In genomic region chr7:120285286-120285685, GRCm38 (mm10) we compare ENCODE assay signal across 26 mouse cellular contexts. TPM values are rescaled to one million over a fixed set of nuclear protein-coding genes. Genes with fewer than 3 reads are reported as not detected.
DNase-seq lines count a peak whose midpoint lies in the region; ATAC-seq and TF ChIP-seq lines count a peak whose summit lies in the region.
"Had no signal": no experiment of that assay in that cellular context is flagged by ENCODE, and none has a peak within 500 bp of the region (broad histone marks: within the 10 kb centered on the region; RNA-seq: fewer than 3 reads in every experiment).

No protein-coding gene starts in this region.

- no peaks in the 10 kb centered on the region for H3K9me3 ChIP-seq in intestine, postnatal 0 days (ENCODE audit: control insufficient read depth)
- no peaks in the 10 kb centered on the region for H3K9me3 ChIP-seq in intestine, embryonic 16.5 days (ENCODE audit: control insufficient read depth, low read length)
- no peaks in the 10 kb centered on the region for H3K9me3 ChIP-seq in stomach, postnatal 0 days (ENCODE audit: control insufficient read depth, low read length)
- H3K9me3 ChIP-seq: heart, embryonic 12.5 days; limb, embryonic 12.5 days; lung, embryonic 15.5 days had no signal

- peak; percentile 6 for DNase-seq in lung, postnatal 36 days
- DNase-seq in lung, postnatal 10 days, result no peak
- peak; percentile 60 for DNase-seq in adrenal gland, postnatal 25 days
- peak; percentile 15 for DNase-seq in stomach, postnatal 0 days (ENCODE audit: low spot score)
- no peak for DNase-seq in retina, embryonic 14.5 days (ENCODE audit: low spot score)
- DNase-seq: cerebellum, adult 11 months; heart, postnatal 14 days; layer of hippocampus, adult 9-11 months; right cerebral cortex, adult 18-20 months; thymus, postnatal 14 days had no signal

- no peak overlapping the region for H3K27ac ChIP-seq in intestine, postnatal 0 days (ENCODE audit: low read depth, low read length)
- no peak overlapping the region for H3K27ac ChIP-seq in intestine, embryonic 16.5 days (ENCODE audit: low read length)
- H3K27ac ChIP-seq in stomach, postnatal 0 days (replicated peaks), result no peak overlapping the region
- H3K27ac ChIP-seq: hindbrain, embryonic 14.5 days; limb, embryonic 12.5 days; liver, embryonic 14.5 days; lung, embryonic 15.5 days had no signal

- no peak for TF ChIP-seq EP300 in stomach, postnatal 0 days (optimal IDR thresholded peaks at IDR 0.05)

- TF ChIP-seq CTCF in intestine, postnatal 0 days (IDR thresholded peaks at IDR 0.05; ENCODE audit: low read depth), result no peak
- TF ChIP-seq CTCF in stomach, postnatal 0 days (IDR thresholded peaks at IDR 0.05; ENCODE audit: low read depth), result no peak

- 38% methylated on average over 3 of the region's 3 CpGs for WGBS in intestine, postnatal 0 days
- WGBS in intestine, embryonic 16.5 days, result 51% methylated on average over 3 of the region's 3 CpGs
- 67% methylated on average over 3 of the region's 3 CpGs for WGBS in stomach, postnatal 0 days

- no peaks in the 10 kb centered on the region for H3K4me1 ChIP-seq in intestine, postnatal 0 days (replicated peaks; ENCODE audit: control insufficient read depth, insufficient read depth, low read length)
- H3K4me1 ChIP-seq in intestine, embryonic 16.5 days (ENCODE audit: control insufficient read depth, insufficient read depth, low read length), result no peaks in the 10 kb centered on the region
- H3K4me1 ChIP-seq in stomach, postnatal 0 days (replicated peaks; ENCODE audit: control insufficient read depth, insufficient read depth), result no peaks in the 10 kb centered on the region
- H3K4me1 ChIP-seq: heart, embryonic 12.5 days; limb, embryonic 12.5 days; lung, embryonic 15.5 days had no signal

- H3K27me3 ChIP-seq in intestine, postnatal 0 days (replicated peaks; ENCODE audit: control insufficient read depth, insufficient read depth, low read length), result no peaks in the 10 kb centered on the region
- H3K27me3 ChIP-seq in intestine, embryonic 16.5 days (replicated peaks; ENCODE audit: control insufficient read depth, insufficient read depth, low read length), result no peaks in the 10 kb centered on the region
- no peaks in the 10 kb centered on the region for H3K27me3 ChIP-seq in stomach, postnatal 0 days (ENCODE audit: control insufficient read depth, insufficient read depth, low read length)
- H3K27me3 ChIP-seq: heart, embryonic 12.5 days; limb, embryonic 12.5 days; lung, embryonic 15.5 days had no signal

- H3K36me3 ChIP-seq in intestine, postnatal 0 days (ENCODE audit: control insufficient read depth, insufficient read depth), result no peaks in the 10 kb centered on the region
- no peaks in the 10 kb centered on the region for H3K36me3 ChIP-seq in intestine, embryonic 16.5 days (ENCODE audit: control insufficient read depth, insufficient read depth, low read length)
- no peaks in the 10 kb centered on the region for H3K36me3 ChIP-seq in stomach, postnatal 0 days (ENCODE audit: control insufficient read depth, insufficient read depth, low read length)
- H3K36me3 ChIP-seq: heart, embryonic 12.5 days; limb, embryonic 12.5 days; lung, embryonic 15.5 days had no signal

- H3K4me2 ChIP-seq in intestine, postnatal 0 days (replicated peaks; ENCODE audit: low read depth), result no peak overlapping the region
- H3K4me2 ChIP-seq in intestine, embryonic 16.5 days (ENCODE audit: low read depth, low read length), result no peak overlapping the region
- H3K4me2 ChIP-seq in stomach, postnatal 0 days (replicated peaks; ENCODE audit: low read depth), result no peak overlapping the region
- H3K4me2 ChIP-seq: heart, embryonic 12.5 days; hindbrain, embryonic 14.5 days; limb, embryonic 12.5 days; lung, embryonic 15.5 days; midbrain, embryonic 11.5 days had no signal

- ATAC-seq in intestine, postnatal 0 days, result 0 out of 2 replicates have a peak, but pooled peaks have one; percentile 38
- no peak for ATAC-seq in intestine, embryonic 16.5 days
- no peak for ATAC-seq in stomach, postnatal 0 days (ENCODE audit: low FRiP score, low TSS enrichment)

- no peak overlapping the region for H3K9ac ChIP-seq in intestine, postnatal 0 days (ENCODE audit: low read depth, low read length)
- H3K9ac ChIP-seq in intestine, embryonic 16.5 days (ENCODE audit: low read depth, low read length), result no peak overlapping the region
- H3K9ac ChIP-seq in stomach, postnatal 0 days (ENCODE audit: low read length), result no peak overlapping the region
- H3K9ac ChIP-seq: heart, embryonic 12.5 days; hindbrain, embryonic 14.5 days; limb, embryonic 12.5 days; liver, embryonic 14.5 days; lung, embryonic 15.5 days had no signal

- no peak overlapping the region for H3K4me3 ChIP-seq in intestine, postnatal 0 days (ENCODE audit: low read depth, low read length)
- no peak overlapping the region for H3K4me3 ChIP-seq in intestine, embryonic 16.5 days (ENCODE audit: low read length)
- H3K4me3 ChIP-seq in stomach, postnatal 0 days (ENCODE audit: low read depth, low read length), result no peak overlapping the region
- H3K4me3 ChIP-seq: heart, embryonic 12.5 days; limb, embryonic 12.5 days; lung, embryonic 15.5 days had no signal

RNA-seq across cellular contexts. Expression of gene Abca15, which starts 43.2 kb away (rescaled TPM):
- polyA plus RNA-seq in intestine, postnatal 0 days (2015; fragmentation: Nextera tagmentation; extraction: Ambion mirVana), result not detected in 2 replicates
- not detected in 2 replicates for polyA plus RNA-seq in intestine, embryonic 16.5 days (2015; fragmentation: Nextera tagmentation; extraction: Ambion mirVana)
- not detected in 2 replicates for total RNA-seq in adrenal gland, postnatal 25 days (2021)
- polyA plus RNA-seq in stomach, postnatal 0 days (2015; fragmentation: Nextera tagmentation; extraction: Ambion mirVana), result not detected in 2 replicates
- total RNA-seq: CH12.LX; gastrocnemius, adult 8-10 months; granulocyte monocyte progenitor cell, adult 5-6 weeks; heart, postnatal 14 days; MEL; monocyte, adult 5-6 weeks had no signal
- polyA plus RNA-seq: forebrain, embryonic 11.5 days; heart, embryonic 12.5 days; hindbrain, embryonic 14.5 days; intestine, embryonic 14.5 days; limb, embryonic 12.5 days; liver, embryonic 14.5 days; lung, embryonic 15.5 days; midbrain, embryonic 11.5 days; neural tube, embryonic 11.5 days had no signal

Comparison
In these comparisons a context has a peak if more than half of its experiments do, and no peak if none do; other contexts are left out.
1. DNase-seq: peak in lung, postnatal 36 days (single experiment), adrenal gland, postnatal 25 days (single experiment) and stomach, postnatal 0 days (single experiment); none in lung, postnatal 10 days (single experiment) and retina, embryonic 14.5 days (single experiment).